Mouse (Mus musculus) stomach, postnatal 0 days (tissue): ENCODE results near the gene Eprs. TPM values are rescaled to one million over a fixed set of nuclear protein-coding genes. Genes with fewer than 3 reads are reported as not detected.

Experiments
- ATAC-seq: fragments of 200-750 bp; cut with Nextera tagmentation; 2 replicates; pipeline ENCODE4 v1.8.0; 2017; ENCODE audit not compliant: low FRiP score, low TSS enrichment
- DNase-seq: peaks from one replicate; pipeline ENCODE4 v3.0.0-alpha.2; 2016; ENCODE audit warnings: low spot score
- H3K27ac ChIP-seq: fragments of 300-500 bp; sonication (generic); replicated peaks from 2 replicates; pipeline ENCODE4 v1.5.1; 2014; ENCODE audit warnings: mild to moderate bottlenecking, control low read depth
- H3K27me3 ChIP-seq: fragments of 300-500 bp; sonication (generic); 2 replicates; pipeline ENCODE4 v1.6.1; 2014; ENCODE audit warnings: low read length; ENCODE audit not compliant: control insufficient read depth, insufficient read depth
- H3K36me3 ChIP-seq: fragments of 300-500 bp; sonication (generic); 2 replicates; pipeline ENCODE4 v1.6.1; 2014; ENCODE audit warnings: low read length, mixed read lengths; ENCODE audit not compliant: control insufficient read depth, insufficient read depth
- H3K4me1 ChIP-seq: fragments of 300-500 bp; sonication (generic); replicated peaks from 2 replicates; pipeline ENCODE4 v1.6.1; 2014; ENCODE audit warnings: antibody characterized with exemption; ENCODE audit not compliant: control insufficient read depth, insufficient read depth
- H3K4me2 ChIP-seq: fragments of 300-500 bp; sonication (generic); replicated peaks from 2 replicates; pipeline ENCODE4 v1.6.1; 2014; ENCODE audit warnings: low read depth, mild to moderate bottlenecking, control low read depth, moderate library complexity
- H3K4me3 ChIP-seq: fragments of 300-500 bp; sonication (generic); 2 replicates; pipeline ENCODE4 v1.5.1; 2014; ENCODE audit warnings: low read depth, low read length, control low read depth
- H3K9ac ChIP-seq: fragments of 300-500 bp; sonication (generic); 2 replicates; pipeline ENCODE4 v1.6.1; 2014; ENCODE audit warnings: mild to moderate bottlenecking, low read length, control low read depth, mixed read lengths
- H3K9me3 ChIP-seq: fragments of 300-500 bp; sonication (generic); 2 replicates; pipeline ENCODE4 v1.6.1; 2016; ENCODE audit warnings: low read length; ENCODE audit not compliant: control insufficient read depth
- CTCF ChIP-seq: IDR thresholded peaks from 2 replicates; pipeline ENCODE4 v1.5.1; 2016; ENCODE audit warnings: antibody characterized with exemption, low read depth, mild to moderate bottlenecking, moderate library complexity
- EP300 ChIP-seq: optimal IDR thresholded peaks from 2 replicates; pipeline ENCODE3; 2016; ENCODE audit warnings: antibody characterized with exemption
- whole genome bisulfite sequencing: fragments of 180-500 bp; shearing (Covaris S2); extraction: QIAGEN DNeasy Blood & Tissue Kit; methylation state at CpG from one replicate; pipeline ENCODE4 v1.1.7; 2014; 5-methylcytosine and 5-hydroxymethylcytosine counted together
- microRNA counts: library from miRNA; unstranded; fragments of <30 nt; microRNA quantifications from one replicate; lab custom pipeline; 2015
- microRNA-seq: library from miRNA; unstranded; fragments of <30 nt; microRNA quantifications from one replicate; pipeline ENCODE4, GENCODE M21; 2016
- polyA plus RNA-seq: library from polyadenylated mRNA; unstranded; fragments of >200 nt; fragmentation: Nextera tagmentation; extraction: Ambion mirVana; gene quantifications from 2 replicates; pipeline ENCODE4 v1.2.1, GENCODE M21; 2015

Gene Eprs
- polyA plus RNA-seq, 1 experiment from 2014 or later, result 68.5 TPM

DNA sequence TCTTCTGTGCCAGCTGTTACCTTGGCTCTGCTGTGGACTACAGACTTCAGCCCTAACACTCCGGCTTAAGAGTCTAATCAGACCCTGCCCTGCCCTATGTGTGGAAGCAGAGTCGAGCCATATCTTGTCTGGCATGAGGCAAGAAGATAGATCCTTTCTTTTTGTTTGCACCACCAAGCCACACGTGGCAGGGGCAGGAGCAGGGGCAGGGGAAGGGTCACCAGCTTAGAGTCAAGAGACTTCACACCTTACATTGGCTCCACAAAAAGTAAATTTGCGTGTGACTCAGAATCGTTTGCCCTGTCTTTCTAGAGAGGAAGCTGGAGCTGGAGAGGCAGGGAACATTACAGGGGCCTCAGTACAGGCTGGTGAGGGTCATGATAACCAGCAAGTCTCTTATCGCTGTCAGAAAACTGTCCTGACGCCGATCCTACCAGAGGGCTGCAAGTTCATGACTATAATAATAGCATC, 106.7 kb downstream of the Eprs start:
- Histone ChIP-seq H3K4me2 (no peak overlapping the region), H3K27me3 (no peaks in the 10 kb centered on the region), H3K9me3 (no peaks in the 10 kb centered on the region), H3K27ac (no peak overlapping the region), H3K36me3 (no peaks in the 10 kb centered on the region), H3K4me3 (no peak overlapping the region), H3K9ac (no peak overlapping the region), H3K4me1 (no peaks in the 10 kb centered on the region)
- no peak for DNase-seq
- ATAC-seq, result no peak
- TF ChIP-seq CTCF, result no peak
- no peak for TF ChIP-seq EP300
- WGBS, result 65% methylated on average over 8 of the region's 8 CpGs

DNA sequence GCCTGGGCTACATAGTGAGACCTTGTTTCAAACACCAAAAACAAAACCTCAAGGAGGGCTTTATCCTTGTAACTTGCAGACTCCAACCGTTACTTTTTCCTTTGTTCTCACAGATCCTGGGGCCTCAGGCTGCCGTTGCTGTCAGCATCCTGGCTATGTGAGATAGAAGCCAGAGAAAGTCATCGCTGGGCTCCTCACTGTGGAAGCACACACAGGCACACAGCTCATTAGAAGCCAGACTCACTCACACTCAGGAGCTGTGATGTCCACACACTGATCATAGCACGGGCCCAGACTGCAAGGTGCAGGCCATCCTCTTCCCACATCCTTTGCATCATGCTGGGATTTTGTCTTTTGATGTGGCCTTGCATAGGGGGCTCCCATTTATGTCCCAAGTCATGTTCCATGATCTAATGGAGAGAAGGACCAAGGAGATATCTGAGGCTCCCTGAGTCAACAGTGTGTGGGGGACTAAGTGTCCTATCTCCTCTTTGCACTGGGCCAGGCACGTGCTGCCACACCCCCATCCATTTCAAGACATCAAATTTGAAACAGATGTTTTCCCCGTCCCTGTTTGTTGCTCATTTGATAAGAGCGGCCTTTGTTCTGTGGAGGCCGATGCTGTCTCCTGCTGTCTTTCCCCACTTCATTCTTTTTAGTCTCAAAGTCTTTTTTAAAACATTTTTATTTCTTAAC, 109.3 kb downstream of the Eprs start:
- H3K27me3 ChIP-seq, result no peaks in the 10 kb centered on the region
- H3K4me2 ChIP-seq, result no peak overlapping the region
- no peaks in the 10 kb centered on the region for H3K9me3 ChIP-seq
- no peak for TF ChIP-seq EP300
- no peak for TF ChIP-seq CTCF
- no peak overlapping the region for H3K4me3 ChIP-seq
- 58% methylated on average over 8 of the region's 8 CpGs for WGBS
- H3K9ac ChIP-seq, result no peak overlapping the region
- no peak overlapping the region for H3K27ac ChIP-seq
- DNase-seq (no peak), ATAC-seq (no peak)
- no peaks in the 10 kb centered on the region for H3K4me1 ChIP-seq
- H3K36me3 ChIP-seq, result no peaks in the 10 kb centered on the region

DNA sequence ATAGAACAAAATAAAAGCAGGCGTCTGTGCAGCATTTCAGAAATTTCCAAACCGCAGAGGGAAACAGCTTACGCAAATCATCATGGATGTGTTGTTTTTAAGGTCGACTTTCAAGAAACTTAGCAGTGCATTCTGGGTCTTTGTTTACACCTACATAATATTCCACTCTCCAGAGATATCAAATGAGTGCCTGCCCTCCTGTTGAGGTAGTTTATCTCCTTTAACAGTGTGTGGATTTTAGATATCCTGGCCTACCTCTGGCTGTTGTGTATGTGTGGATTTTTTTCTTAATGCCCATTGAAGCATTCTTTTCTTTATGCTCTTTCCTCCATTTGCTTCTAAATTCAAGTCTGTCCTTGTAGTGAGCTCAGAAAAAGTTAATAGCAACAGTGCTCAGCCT, 109.9 kb downstream of the Eprs start:
- ATAC-seq, result no peak
- Histone ChIP-seq H3K9ac (no peak overlapping the region), H3K4me1 (no peaks in the 10 kb centered on the region), H3K4me2 (no peak overlapping the region), H3K9me3 (no peaks in the 10 kb centered on the region), H3K27me3 (no peaks in the 10 kb centered on the region), H3K36me3 (no peaks in the 10 kb centered on the region), H3K4me3 (no peak overlapping the region), H3K27ac (no peak overlapping the region)
- no peak for DNase-seq
- no peak for TF ChIP-seq EP300
- TF ChIP-seq CTCF, result no peak
- 92% methylated on average over 4 of the region's 4 CpGs for WGBS

DNA sequence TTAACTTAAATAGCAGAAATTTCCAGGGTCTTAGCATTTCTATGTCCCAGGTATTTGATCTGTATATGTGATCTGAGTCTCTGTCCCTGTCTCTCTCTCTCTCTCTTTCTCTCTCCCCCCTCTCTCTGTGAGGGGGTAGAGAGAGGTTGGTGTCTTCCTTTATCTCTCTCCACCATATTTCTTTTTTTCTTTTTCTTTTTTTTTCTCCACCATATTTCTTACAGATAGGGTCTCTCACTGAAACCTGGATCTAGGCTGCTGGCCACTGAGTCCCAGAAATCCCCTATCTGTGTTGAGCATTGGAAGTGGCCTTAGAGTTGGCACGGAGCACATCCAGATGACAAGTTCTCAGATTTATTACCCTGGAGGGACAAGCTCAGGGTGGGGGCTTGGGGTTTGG, 110.6 kb downstream of the Eprs start:
- H3K4me1 ChIP-seq, result no peaks in the 10 kb centered on the region
- no peak for ATAC-seq
- 93% methylated on average over 1 of the region's 1 CpGs for WGBS

More for the DNA sequence above, 110.6 kb downstream of the Eprs start:
- Histone ChIP-seq H3K27ac (no peak overlapping the region), H3K9me3 (no peaks in the 10 kb centered on the region), H3K4me2 (no peak overlapping the region), H3K4me3 (no peak overlapping the region), H3K27me3 (no peaks in the 10 kb centered on the region), H3K9ac (no peak overlapping the region), H3K36me3 (no peaks in the 10 kb centered on the region)
- TF ChIP-seq CTCF, result no peak
- TF ChIP-seq EP300, result no peak
- no peak for DNase-seq

MicroRNAs encoded within 50 kb of the gene (microRNA counts, 519-probe panel; counts per million panel counts)
- microRNA mmu-miR-194 (lab: Ali Mortazavi, UCI), result 6,495 counts per million, percentile 82 among the panel's probes with 10 or more counts

Small RNA genes within 50 kb of the gene (microRNA-seq; reads per million reads assigned to microRNA genes)
- gene Mir194-1, result 639 reads per million, percentile 66 among the genes with 10 or more reads in this experiment
- 5,951 reads per million, percentile 92 among the genes with 10 or more reads in this experiment for gene Mir215

Other genes with a start within 250 kb of the Eprs start
- 12.0 and 13.1 TPM in 2 replicates for gene Rab3gap2, start 158.9 kb upstream of the Eprs start, polyA plus RNA-seq
- gene Iars2, start 33.6 kb upstream of the Eprs start, polyA plus RNA-seq, result 25.5 and 26.6 TPM in 2 replicates
- 61.8 and 64.0 TPM in 2 replicates for gene Bpnt1, start 30.9 kb upstream of the Eprs start, polyA plus RNA-seq
- 0.01 and 0.06 TPM in 2 replicates for gene Slc30a10, start 91.8 kb downstream of the Eprs start, polyA plus RNA-seq